Mouse (Mus musculus): ENCODE results near the gene Sema4b. TPM values are rescaled to one million over a fixed set of nuclear protein-coding genes. Genes with fewer than 3 reads are reported as not detected.

Sema4b gene
- polyA plus RNA-seq, 1 experiment from 2014 or later: 8.3 TPM

DNA sequence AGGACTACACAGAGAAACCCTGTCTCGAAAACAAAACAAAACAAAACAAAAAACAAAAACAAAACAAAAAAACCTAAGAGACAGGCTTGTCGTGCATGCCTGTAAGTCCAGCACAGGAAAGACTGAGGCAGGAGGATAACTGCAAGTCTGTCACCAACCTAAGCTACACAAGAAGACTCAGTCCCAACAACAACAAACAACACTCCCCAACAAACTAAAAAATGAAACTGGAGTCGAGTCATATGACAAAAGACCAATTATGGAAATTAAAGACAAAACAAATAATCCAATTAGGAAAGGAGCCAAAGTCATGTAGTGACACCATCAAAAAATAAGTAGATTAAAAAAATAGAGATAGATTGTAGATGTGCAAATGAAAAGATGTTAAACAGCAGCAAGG is 6.4 kb upstream of the Sema4b start:
- H3K9me3 ChIP-seq (ENCODE audit: control insufficient read depth, low read length): no peaks in the 10 kb centered on the region
- no peaks in the 10 kb centered on the region for H3K4me1 ChIP-seq (ENCODE audit: control insufficient read depth, insufficient read depth, low read length)
- WGBS: 77% methylated on average over 3 of the region's 3 CpGs
- no peak for DNase-seq (ENCODE audit: low spot score)
- H3K27me3 ChIP-seq (ENCODE audit: control insufficient read depth, insufficient read depth, low read length): no peaks in the 10 kb centered on the region
- H3K9ac ChIP-seq (ENCODE audit: low read length): no peak overlapping the region
- H3K4me3 ChIP-seq (ENCODE audit: low read depth, low read length): no peak overlapping the region
- no peaks in the 10 kb centered on the region for H3K36me3 ChIP-seq (ENCODE audit: control insufficient read depth, insufficient read depth, low read length)
- H3K27ac ChIP-seq (replicated peaks; ENCODE audit: low read depth, low read length): no peak overlapping the region
- ATAC-seq (ENCODE audit: insufficient number of reproducible peaks, low FRiP score, low TSS enrichment, low read depth): no peak
- no peak overlapping the region for H3K4me2 ChIP-seq (ENCODE audit: low read depth, severe bottlenecking)

DNA sequence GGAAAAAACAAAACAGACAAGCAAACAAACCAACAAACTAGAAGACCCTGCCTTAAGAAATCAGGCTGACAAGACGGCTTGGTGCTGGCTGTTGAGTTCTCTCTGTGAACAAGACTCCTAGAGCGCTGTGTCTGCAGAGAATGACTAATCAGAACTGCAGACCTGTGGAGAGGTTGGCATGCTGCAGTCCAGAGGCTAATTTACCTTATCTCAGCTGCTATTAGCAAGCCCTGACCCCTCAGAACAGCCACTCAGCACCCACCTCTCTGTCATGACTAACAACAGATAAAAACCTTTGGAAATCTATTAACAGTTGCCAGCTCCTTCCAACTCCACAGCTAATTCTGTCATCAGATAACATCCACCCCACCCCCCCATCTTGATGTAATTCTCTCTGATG is 5.6 kb upstream of the Sema4b start:
- Histone ChIP-seq H3K27me3 (ENCODE audit: control insufficient read depth, insufficient read depth, low read length) (no peaks in the 10 kb centered on the region), H3K9me3 (ENCODE audit: control insufficient read depth, low read length) (no peaks in the 10 kb centered on the region), H3K9ac (ENCODE audit: low read length) (no peak overlapping the region), H3K36me3 (ENCODE audit: control insufficient read depth, insufficient read depth, low read length) (no peaks in the 10 kb centered on the region), H3K4me1 (ENCODE audit: control insufficient read depth, insufficient read depth, low read length) (no peaks in the 10 kb centered on the region), H3K27ac (replicated peaks; ENCODE audit: low read depth, low read length) (no peak overlapping the region), H3K4me3 (ENCODE audit: low read depth, low read length) (no peak overlapping the region), H3K4me2 (ENCODE audit: low read depth, severe bottlenecking) (no peak overlapping the region)
- DNase-seq (ENCODE audit: low spot score): no peak
- no peak for ATAC-seq (ENCODE audit: insufficient number of reproducible peaks, low FRiP score, low TSS enrichment, low read depth)
- WGBS: 72% methylated on average over 2 of the region's 2 CpGs

DNA sequence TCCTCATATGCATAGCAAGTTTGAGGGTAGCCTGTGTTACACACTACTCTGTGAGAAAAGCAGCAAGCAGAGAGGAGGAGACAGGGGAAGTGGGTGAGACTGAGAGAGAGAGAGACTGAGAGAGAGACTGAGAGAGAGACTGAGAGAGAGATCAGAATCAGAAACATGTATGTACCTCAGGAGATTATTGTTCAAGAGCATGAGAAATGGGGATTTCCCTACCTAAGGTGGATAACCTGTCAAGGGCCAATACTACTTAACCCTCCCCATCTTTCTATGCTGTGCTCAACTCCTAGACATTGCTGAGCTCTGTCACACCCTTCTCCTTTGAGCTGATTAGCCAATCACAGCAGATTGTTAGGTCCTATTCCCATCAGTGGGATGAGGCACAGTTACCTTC is 4.5 kb upstream of the Sema4b start:
- Histone ChIP-seq H3K9ac (ENCODE audit: low read length) (no peak overlapping the region), H3K4me3 (ENCODE audit: low read depth, low read length) (no peak overlapping the region), H3K36me3 (ENCODE audit: control insufficient read depth, insufficient read depth, low read length) (no peaks in the 10 kb centered on the region), H3K27me3 (ENCODE audit: control insufficient read depth, insufficient read depth, low read length) (no peaks in the 10 kb centered on the region), H3K4me1 (ENCODE audit: control insufficient read depth, insufficient read depth, low read length) (peaks cover 4% of the 10 kb centered on the region; the same call in 1 of the 2 replicates), H3K27ac (replicated peaks; ENCODE audit: low read depth, low read length) (no peak overlapping the region), H3K9me3 (ENCODE audit: control insufficient read depth, low read length) (no peaks in the 10 kb centered on the region), H3K4me2 (ENCODE audit: low read depth, severe bottlenecking) (no peak overlapping the region)
- ATAC-seq (ENCODE audit: insufficient number of reproducible peaks, low FRiP score, low TSS enrichment, low read depth) (no peak), DNase-seq (ENCODE audit: low spot score) (no peak)

DNA sequence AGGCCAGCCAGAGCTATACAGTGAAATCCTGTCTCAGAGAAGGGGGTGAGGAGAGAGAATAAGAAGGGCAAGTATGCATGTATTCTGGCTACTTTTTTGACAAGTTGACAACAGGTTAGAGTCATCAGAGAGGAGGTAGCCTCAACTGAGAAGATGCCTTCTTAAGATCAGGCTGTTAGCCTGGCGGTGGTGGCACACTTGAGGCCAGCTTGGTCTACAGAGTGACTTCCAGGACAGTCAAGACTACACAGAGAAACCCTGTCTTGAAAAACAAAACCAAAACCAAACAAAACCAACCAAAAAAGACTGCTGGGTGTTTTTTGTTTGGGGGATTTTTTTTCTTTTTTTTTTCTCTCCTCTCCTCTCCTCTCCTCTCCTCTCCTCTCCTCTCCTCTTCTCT is 3.2 kb upstream of the Sema4b start:
- no peak for DNase-seq (ENCODE audit: low spot score)
- no peak overlapping the region for H3K27ac ChIP-seq (replicated peaks; ENCODE audit: low read depth, low read length)
- no peak overlapping the region for H3K9ac ChIP-seq (ENCODE audit: low read length)
- 88% methylated on average over 1 of the region's 1 CpGs for WGBS
- H3K4me2 ChIP-seq (ENCODE audit: low read depth, severe bottlenecking): no peak overlapping the region
- H3K4me1 ChIP-seq (ENCODE audit: control insufficient read depth, insufficient read depth, low read length): peaks cover 6% of the 10 kb centered on the region
- no peaks in the 10 kb centered on the region for H3K27me3 ChIP-seq (ENCODE audit: control insufficient read depth, insufficient read depth, low read length)
- no peaks in the 10 kb centered on the region for H3K9me3 ChIP-seq (ENCODE audit: control insufficient read depth, low read length)
- no peak for ATAC-seq (ENCODE audit: insufficient number of reproducible peaks, low FRiP score, low TSS enrichment, low read depth)
- H3K4me3 ChIP-seq (ENCODE audit: low read depth, low read length): no peak overlapping the region
- H3K36me3 ChIP-seq (ENCODE audit: control insufficient read depth, insufficient read depth, low read length): no peaks in the 10 kb centered on the region

DNA sequence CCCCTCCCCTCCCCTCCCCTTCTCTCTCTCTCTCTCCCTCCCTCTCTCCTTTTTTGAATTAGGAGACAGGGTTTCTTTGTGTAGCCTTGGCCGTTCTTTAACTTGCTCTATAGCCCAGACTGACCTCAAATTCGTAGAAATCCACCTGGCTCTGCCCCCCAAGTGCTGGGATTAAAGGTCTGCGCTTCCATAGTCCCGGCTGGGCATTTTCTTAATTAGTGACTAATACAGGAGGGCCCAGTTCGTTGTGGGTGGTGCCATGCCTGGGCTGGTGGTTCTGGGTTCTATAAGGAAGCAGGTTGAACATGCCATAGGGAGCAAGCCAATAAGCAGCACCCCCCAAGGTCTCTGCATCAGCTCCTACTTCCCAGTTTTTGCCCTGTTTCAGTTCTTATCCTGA is 2.7 kb upstream of the Sema4b start:
- no peak for DNase-seq (ENCODE audit: low spot score)
- 60% methylated on average over 5 of the region's 5 CpGs for WGBS
- Histone ChIP-seq H3K27me3 (ENCODE audit: control insufficient read depth, insufficient read depth, low read length) (no peaks in the 10 kb centered on the region), H3K9me3 (ENCODE audit: control insufficient read depth, low read length) (no peaks in the 10 kb centered on the region), H3K4me3 (ENCODE audit: low read depth, low read length) (no peak overlapping the region), H3K9ac (ENCODE audit: low read length) (no peak overlapping the region), H3K36me3 (ENCODE audit: control insufficient read depth, insufficient read depth, low read length) (no peaks in the 10 kb centered on the region), H3K4me1 (ENCODE audit: control insufficient read depth, insufficient read depth, low read length) (peaks cover 6% of the 10 kb centered on the region), H3K4me2 (ENCODE audit: low read depth, severe bottlenecking) (no peak overlapping the region), H3K27ac (replicated peaks; ENCODE audit: low read depth, low read length) (no peak overlapping the region)
- no peak for ATAC-seq (ENCODE audit: insufficient number of reproducible peaks, low FRiP score, low TSS enrichment, low read depth)

DNA sequence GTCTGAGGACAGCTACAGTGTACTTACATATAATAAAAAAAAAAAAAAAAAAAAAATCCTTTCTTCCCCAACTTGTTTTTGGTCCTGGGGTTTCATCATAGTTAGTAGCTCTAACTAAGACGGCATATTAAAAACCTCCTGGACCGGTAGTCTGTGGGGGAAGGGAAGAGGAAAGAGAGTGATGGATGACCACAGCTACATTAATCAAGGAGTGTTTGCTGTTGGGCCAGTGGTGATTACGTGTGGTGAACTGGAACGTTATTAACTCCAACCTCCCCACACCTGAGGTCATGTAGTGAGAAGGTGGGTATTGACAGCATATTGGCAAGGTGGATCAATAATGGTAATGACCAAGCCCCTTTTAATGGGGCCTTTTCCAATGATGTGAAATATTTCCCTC is 2.1 kb upstream of the Sema4b start:
- ATAC-seq (ENCODE audit: insufficient number of reproducible peaks, low FRiP score, low TSS enrichment, low read depth) (no peak), DNase-seq (ENCODE audit: low spot score) (no peak)
- Histone ChIP-seq H3K9me3 (ENCODE audit: control insufficient read depth, low read length) (no peaks in the 10 kb centered on the region), H3K9ac (ENCODE audit: low read length) (no peak overlapping the region), H3K27ac (replicated peaks; ENCODE audit: low read depth, low read length) (no peak overlapping the region), H3K36me3 (ENCODE audit: control insufficient read depth, insufficient read depth, low read length) (no peaks in the 10 kb centered on the region), H3K4me2 (ENCODE audit: low read depth, severe bottlenecking) (no peak overlapping the region), H3K4me1 (ENCODE audit: control insufficient read depth, insufficient read depth, low read length) (peaks cover 10% of the 10 kb centered on the region), H3K27me3 (ENCODE audit: control insufficient read depth, insufficient read depth, low read length) (no peaks in the 10 kb centered on the region), H3K4me3 (ENCODE audit: low read depth, low read length) (no peak overlapping the region)
- 53% methylated on average over 4 of the region's 4 CpGs for WGBS

DNA sequence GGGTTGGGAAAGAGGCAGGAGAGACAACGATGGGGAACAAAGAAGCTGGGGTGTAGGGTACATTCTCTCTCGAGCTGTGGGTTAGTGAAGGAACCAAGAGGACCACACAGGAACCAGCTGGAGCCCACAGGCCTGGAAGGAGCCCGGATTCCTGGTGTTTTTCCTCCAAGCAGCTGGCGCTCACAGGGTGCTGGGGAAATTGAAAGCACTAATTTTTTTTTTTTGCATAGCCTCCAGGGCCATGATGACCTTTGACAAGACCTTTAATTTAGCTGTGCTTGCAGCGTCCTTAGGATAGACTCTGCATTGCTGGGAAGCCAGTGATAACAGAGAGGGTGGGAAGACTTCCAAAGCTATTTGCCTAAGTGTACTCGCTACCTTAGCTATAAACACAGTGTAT is 1.7 kb upstream of the Sema4b start:
- Histone ChIP-seq H3K27ac (replicated peaks; ENCODE audit: low read depth, low read length) (no peak overlapping the region), H3K4me3 (ENCODE audit: low read depth, low read length) (no peak overlapping the region)

DNA sequence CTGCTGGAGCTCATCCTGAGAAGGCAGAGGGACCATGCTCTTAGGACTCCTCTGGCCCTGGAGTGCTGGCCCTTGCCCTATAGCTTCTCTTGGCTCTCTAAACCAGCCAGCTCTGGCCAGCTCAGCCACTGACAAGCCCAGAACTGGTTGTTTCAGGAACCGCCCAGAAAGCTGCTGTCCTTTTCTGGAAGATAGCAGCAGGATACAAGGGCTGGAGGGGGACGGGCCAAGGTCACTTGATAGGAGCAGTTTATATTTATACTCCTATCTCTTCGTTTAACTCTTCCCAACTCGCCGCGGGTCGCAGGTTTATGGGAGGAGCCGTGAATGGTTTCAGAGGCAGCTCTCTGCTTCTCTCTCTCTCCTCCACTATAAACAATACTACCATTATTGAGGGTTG is 620 bp upstream of the Sema4b start:
- no peaks in the 10 kb centered on the region for H3K9me3 ChIP-seq (ENCODE audit: control insufficient read depth, low read length)
- no peaks in the 10 kb centered on the region for H3K36me3 ChIP-seq (ENCODE audit: control insufficient read depth, insufficient read depth, low read length)
- DNase-seq (ENCODE audit: low spot score) (no peak), ATAC-seq (ENCODE audit: insufficient number of reproducible peaks, low FRiP score, low TSS enrichment, low read depth) (no peak)
- H3K4me1 ChIP-seq (ENCODE audit: control insufficient read depth, insufficient read depth, low read length): peaks cover 10% of the 10 kb centered on the region
- no peak overlapping the region for H3K27ac ChIP-seq (replicated peaks; ENCODE audit: low read depth, low read length)
- 22% methylated on average over 8 of the region's 8 CpGs for WGBS
- peak overlapping the region; percentile 86 for H3K4me2 ChIP-seq (ENCODE audit: low read depth, severe bottlenecking)
- no peak overlapping the region for H3K4me3 ChIP-seq (ENCODE audit: low read depth, low read length)
- H3K9ac ChIP-seq (ENCODE audit: low read length): peak overlapping the region; percentile 22; the same call in 1 of the 2 replicates
- no peaks in the 10 kb centered on the region for H3K27me3 ChIP-seq (ENCODE audit: control insufficient read depth, insufficient read depth, low read length)

More for the DNA sequence above, 1.7 kb upstream of the Sema4b start:
- Histone ChIP-seq H3K9me3 (ENCODE audit: control insufficient read depth, low read length) (no peaks in the 10 kb centered on the region), H3K36me3 (ENCODE audit: control insufficient read depth, insufficient read depth, low read length) (no peaks in the 10 kb centered on the region), H3K27me3 (ENCODE audit: control insufficient read depth, insufficient read depth, low read length) (no peaks in the 10 kb centered on the region), H3K4me2 (ENCODE audit: low read depth, severe bottlenecking) (no peak overlapping the region), H3K9ac (ENCODE audit: low read length) (no peak overlapping the region), H3K4me1 (ENCODE audit: control insufficient read depth, insufficient read depth, low read length) (peaks cover 10% of the 10 kb centered on the region)
- ATAC-seq (ENCODE audit: insufficient number of reproducible peaks, low FRiP score, low TSS enrichment, low read depth): no peak
- WGBS: 56% methylated on average over 6 of the region's 6 CpGs
- DNase-seq (ENCODE audit: low spot score): no peak

DNA sequence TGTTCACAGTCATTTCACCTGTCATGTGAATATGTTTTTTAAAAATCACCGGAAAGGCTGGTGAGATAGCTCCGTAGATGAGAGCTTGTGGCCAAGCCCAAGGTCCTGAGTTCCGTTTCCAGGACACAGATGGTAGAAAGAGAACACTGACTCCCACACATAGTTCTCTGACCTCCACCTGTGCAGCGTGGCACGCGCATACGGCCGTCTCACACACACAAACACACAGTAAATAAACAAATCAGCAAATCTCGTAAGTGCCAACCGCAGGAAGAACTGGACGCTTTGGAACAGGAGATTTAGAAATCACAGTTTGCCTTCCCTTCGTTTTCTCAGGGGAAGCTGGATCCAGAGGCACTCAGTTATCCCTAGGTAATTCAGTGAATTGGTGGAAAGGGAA is 860 bp downstream of the Sema4b start:
- no peaks in the 10 kb centered on the region for H3K9me3 ChIP-seq (ENCODE audit: control insufficient read depth, low read length)
- no peaks in the 10 kb centered on the region for H3K27me3 ChIP-seq (ENCODE audit: control insufficient read depth, insufficient read depth, low read length)
- DNase-seq (ENCODE audit: low spot score): no peak
- H3K9ac ChIP-seq (ENCODE audit: low read length): no peak overlapping the region
- 79% methylated on average over 12 of the region's 12 CpGs for WGBS
- ATAC-seq (ENCODE audit: insufficient number of reproducible peaks, low FRiP score, low TSS enrichment, low read depth): no peak
- H3K4me3 ChIP-seq (ENCODE audit: low read depth, low read length): no peak overlapping the region
- peak overlapping the region; percentile 86; the same call in 1 of the 2 replicates for H3K4me2 ChIP-seq (ENCODE audit: low read depth, severe bottlenecking)
- no peaks in the 10 kb centered on the region for H3K36me3 ChIP-seq (ENCODE audit: control insufficient read depth, insufficient read depth, low read length)
- H3K4me1 ChIP-seq (ENCODE audit: control insufficient read depth, insufficient read depth, low read length): peaks cover 24% of the 10 kb centered on the region
- H3K27ac ChIP-seq (replicated peaks; ENCODE audit: low read depth, low read length): no peak overlapping the region

Measured in limb, embryonic 11.5 days (tissue).